Mouse (Mus musculus): Measurements from ENCODE around the gene Pon1. TPM values are rescaled to one million over a fixed set of nuclear protein-coding genes. Genes with fewer than 3 reads are reported as not detected.
"Not testable (repeated sequence)": the region's sequence is repeated elsewhere in the genome, so short reads cannot be mapped to it uniquely, and the experiment has no call there.

The Pon1 gene
- not detected in 2 replicates for total RNA-seq (2015; ENCODE audit: low replicate concordance)
- total RNA-seq (2017; ENCODE audit: low replicate concordance): 0.60 TPM in 1 of 2 replicates, not detected in the other

DNA sequence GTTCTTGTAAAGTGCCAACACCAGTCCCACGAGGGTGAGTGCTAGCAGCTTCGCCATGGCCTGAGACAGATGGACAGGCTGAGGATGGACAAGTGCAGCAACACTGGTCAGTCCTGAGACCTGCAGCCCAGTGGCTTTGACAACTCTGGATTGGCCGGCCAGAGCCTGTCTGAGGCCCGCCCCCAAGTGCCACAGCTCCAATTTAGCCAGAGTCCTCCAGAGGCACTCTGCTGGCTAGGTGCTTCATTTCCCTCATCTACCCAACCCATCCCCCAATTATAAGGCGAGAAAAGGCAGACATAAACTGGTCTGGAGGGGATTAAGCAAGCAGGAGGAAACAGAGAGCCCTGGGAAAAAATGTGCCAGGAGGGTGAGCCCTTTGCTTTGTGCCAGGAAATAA, at the start of gene Pon1:
Gene Pon1 (minus strand): TSS at position 254 of the 400 bp plus-strand sequence.
- 0 out of 2 replicates have a peak, but pooled peaks have one; percentile 18 for ATAC-seq (replicated peaks; ENCODE audit: low FRiP score, poor library complexity, severe bottlenecking)

- no peak for ATAC-seq (replicated peaks; ENCODE audit: low FRiP score, poor library complexity, severe bottlenecking)
Observed at GRCm38 (mm10) chr6:5238799-5239198, 45.1 kb upstream of the Pon1 start.

- no peak for ATAC-seq (replicated peaks; ENCODE audit: low FRiP score, poor library complexity, severe bottlenecking)
Observed at GRCm38 (mm10) chr6:5237510-5237909, 43.8 kb upstream of the Pon1 start.

DNA sequence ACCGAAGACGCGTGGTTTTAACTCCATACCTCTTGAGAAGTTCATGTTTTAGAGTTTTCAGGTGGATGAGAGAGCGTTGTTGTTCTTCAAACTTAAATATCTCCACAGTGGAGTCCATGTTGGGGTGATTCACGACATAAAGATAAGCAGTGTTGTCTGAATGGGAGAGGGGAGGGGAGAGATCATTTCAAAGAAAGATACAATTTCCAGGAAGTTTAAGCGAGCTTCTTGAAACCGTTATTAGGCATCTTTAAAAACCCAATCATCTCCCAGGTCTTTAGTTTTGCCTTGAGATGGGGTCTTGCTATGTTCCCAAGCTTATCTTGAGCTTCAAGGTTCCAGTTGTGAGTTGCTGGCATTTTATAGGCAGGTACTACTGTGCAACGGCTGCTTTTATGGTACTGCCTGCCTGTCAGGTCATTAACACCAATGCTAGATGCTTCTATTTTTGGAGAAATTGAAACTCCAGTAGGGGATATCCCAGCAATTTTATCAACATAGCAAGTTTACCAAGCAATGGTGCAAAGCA, 43.2 kb upstream of the Pon1 start:
- no peak for ATAC-seq (replicated peaks; ENCODE audit: low FRiP score, poor library complexity, severe bottlenecking)

DNA sequence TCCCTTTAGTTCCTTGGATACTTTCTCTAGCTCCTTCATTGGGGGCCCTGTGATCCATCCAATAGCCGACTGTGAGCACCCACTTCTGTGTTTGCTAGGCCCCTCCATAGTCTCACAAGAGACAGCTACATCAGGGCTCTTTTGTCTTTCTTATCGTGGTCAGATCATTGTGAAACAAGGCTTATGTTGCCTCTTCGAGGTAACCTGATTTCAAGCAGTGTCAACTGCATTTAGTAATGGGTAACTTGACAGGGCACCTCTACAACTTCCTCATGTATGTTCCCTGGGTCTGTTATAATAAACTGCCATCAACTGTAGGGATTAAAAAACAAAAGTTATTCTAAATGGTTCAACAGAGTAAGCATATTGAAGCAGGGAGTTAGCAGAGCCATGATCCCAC, 40.8 kb upstream of the Pon1 start:
- no peak for ATAC-seq (replicated peaks; ENCODE audit: low FRiP score, poor library complexity, severe bottlenecking)

- no peak for ATAC-seq (replicated peaks; ENCODE audit: low FRiP score, poor library complexity, severe bottlenecking)
Observed at GRCm38 (mm10) chr6:5233812-5234211, 40.1 kb upstream of the Pon1 start.

DNA sequence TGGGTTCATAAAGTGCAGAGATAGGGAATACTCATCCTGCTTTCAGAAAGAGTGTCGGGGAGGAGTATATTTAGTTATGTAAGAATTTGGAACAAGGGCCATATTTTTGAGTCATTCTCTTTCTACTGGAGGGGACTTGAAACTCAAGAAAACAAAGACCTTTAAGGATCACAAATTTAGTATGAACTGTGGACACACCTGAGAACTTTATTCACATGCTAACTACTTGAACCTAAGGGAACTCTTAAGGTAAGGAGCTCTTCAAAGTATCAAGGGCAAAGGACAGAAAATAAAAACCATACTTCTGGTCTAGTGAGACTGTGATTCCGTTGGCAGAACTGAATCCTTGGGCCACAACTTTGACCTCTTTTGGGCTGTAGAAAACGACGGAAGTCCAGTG, 38.3 kb upstream of the Pon1 start:
- ATAC-seq (replicated peaks; ENCODE audit: low FRiP score, poor library complexity, severe bottlenecking): no peak

- ATAC-seq (replicated peaks; ENCODE audit: low FRiP score, poor library complexity, severe bottlenecking): no peak
Observed at GRCm38 (mm10) chr6:5230261-5230660, 36.5 kb upstream of the Pon1 start.

- ATAC-seq (replicated peaks; ENCODE audit: low FRiP score, poor library complexity, severe bottlenecking): not testable (repeated sequence)
Observed at GRCm38 (mm10) chr6:5223551-5223950, 29.8 kb upstream of the Pon1 start.

DNA sequence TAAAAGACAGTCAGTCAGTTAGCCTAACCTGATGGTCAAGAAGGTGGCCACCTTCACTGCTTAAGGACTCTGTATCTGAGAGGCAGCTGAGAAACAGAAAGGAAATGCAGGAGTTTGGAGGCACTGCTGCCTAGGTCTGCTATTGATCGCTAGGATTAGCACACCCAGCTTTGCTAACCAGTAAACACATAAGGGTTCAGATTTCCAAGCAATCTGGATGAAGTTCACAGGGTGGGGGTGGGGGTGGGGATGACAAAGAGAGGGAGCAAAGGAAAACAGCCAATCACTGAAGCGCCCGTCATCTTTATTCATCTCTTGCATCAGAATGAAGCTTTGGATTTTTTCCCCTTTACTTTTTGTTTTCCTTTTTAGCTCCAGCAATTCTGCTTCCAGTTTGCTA, 28.3 kb upstream of the Pon1 start:
- ATAC-seq (replicated peaks; ENCODE audit: low FRiP score, poor library complexity, severe bottlenecking): no peak

DNA sequence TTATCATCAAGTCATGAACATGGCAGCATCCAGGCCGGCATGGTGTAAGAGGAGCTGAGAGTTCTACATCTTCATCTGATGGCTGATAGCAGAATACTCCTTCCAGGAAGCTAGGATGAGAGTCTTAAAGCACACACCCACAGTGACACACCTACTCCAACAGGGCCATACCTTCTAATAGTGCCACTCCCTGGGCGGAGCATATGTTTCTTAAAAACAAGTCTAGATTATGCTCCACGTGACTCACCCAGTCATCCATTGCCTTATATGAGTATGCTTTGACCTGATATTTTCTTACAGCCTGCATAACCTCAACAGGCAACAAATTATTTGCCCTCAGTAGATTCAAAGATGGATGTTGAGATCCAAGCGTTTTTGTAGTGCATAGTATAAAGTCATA, 24.4 kb upstream of the Pon1 start:
- no peak; the same call in 1 of the 2 replicates for ATAC-seq (replicated peaks; ENCODE audit: low FRiP score, poor library complexity, severe bottlenecking)

GRCm38 (mm10) chr6:5207817-5208216, 14.1 kb upstream of the Pon1 start:
- no peak for ATAC-seq (replicated peaks; ENCODE audit: low FRiP score, poor library complexity, severe bottlenecking)

GRCm38 (mm10) chr6:5199916-5200315, 6.2 kb upstream of the Pon1 start:
- no peak for ATAC-seq (replicated peaks; ENCODE audit: low FRiP score, poor library complexity, severe bottlenecking)

GRCm38 (mm10) chr6:5199376-5199905, 5.7 kb upstream of the Pon1 start:
- no peak for ATAC-seq (replicated peaks; ENCODE audit: low FRiP score, poor library complexity, severe bottlenecking)

DNA sequence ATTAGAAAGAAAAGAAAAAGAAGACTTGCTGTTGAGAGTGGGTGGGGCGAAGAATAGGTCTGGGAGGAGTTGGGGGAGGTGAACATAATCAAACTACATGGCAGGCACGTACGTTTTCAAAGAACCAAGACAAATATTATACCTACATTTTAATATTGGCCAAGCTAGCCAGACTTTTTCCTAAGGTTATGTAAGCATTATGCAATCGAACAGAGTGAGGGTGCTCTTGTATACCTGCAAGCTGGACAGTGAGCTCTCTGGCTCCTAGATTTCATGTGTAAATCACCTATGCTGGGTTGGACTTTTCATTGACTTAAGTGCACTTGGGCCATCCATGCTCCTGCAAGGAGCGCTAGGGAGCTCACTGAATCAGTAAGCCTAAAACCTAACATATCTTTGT, 4.8 kb upstream of the Pon1 start:
- no peak for ATAC-seq (replicated peaks; ENCODE audit: low FRiP score, poor library complexity, severe bottlenecking)

DNA sequence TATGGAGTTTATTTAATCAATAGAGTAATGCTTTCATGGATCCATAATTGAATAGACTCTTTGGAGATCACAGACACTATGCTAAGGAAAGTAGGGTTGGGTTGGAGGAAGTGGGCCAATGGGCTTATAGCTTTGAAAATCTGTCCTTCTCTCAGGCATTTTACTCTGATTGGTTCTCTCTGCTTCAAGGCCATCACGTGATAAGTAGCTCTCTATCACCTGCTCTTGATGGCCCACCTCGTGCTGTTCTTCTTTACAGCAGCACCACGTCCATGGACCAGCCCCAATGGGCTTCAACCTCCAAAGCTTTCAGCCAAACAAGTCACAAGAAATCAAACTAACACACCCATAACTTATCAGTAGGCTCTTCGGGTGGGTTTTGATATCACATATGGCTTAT, 3.0 kb downstream of the Pon1 start:
- ATAC-seq (replicated peaks; ENCODE audit: low FRiP score, poor library complexity, severe bottlenecking): no peak

DNA sequence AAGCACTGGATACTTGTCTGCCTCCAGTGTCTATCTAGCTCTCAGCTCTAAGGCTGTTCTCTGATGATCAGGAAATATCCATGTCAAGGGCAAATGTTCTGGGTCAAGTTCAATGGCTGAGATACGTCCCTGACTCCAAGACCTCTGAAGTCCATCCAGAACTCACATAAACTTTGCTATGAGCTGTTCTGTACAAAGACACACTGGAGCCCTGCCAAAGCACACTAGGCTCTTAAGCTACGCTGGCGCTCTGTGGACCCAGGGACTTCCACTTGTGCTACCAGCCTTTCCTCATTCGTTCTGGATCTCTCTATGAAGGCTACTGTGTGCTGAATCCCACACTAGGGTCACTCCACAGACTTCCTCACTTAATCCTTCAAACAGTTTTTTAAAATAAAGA, 4.2 kb downstream of the Pon1 start:
- no peak for ATAC-seq (replicated peaks; ENCODE audit: low FRiP score, poor library complexity, severe bottlenecking)

- ATAC-seq (replicated peaks; ENCODE audit: low FRiP score, poor library complexity, severe bottlenecking): no peak
Observed at GRCm38 (mm10) chr6:5188938-5189337, 4.8 kb downstream of the Pon1 start.

DNA sequence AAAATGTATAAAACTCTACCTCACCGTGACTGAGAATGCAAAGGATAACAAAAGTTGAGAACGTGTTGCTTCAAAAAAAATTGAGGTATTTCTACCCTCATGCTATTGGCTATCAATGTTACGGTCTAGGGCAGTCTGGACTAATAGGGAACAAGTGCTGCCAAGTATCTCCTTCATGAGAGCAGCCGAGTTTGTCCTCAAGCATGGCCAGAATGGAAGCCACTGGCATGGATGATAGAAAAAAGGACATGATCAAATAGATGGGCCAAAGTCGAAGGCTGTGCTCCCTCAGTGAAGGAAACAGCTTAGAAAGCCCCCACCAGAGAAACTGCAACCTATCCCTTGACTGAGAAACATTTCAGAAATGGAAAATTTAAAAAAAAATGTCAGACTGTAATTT, 5.7 kb downstream of the Pon1 start:
- no peak for ATAC-seq (replicated peaks; ENCODE audit: low FRiP score, poor library complexity, severe bottlenecking)

GRCm38 (mm10) chr6:5187586-5187985, 6.2 kb downstream of the Pon1 start:
- no peak for ATAC-seq (replicated peaks; ENCODE audit: low FRiP score, poor library complexity, severe bottlenecking)

GRCm38 (mm10) chr6:5186229-5186950, 7.4 kb downstream of the Pon1 start:
- ATAC-seq (replicated peaks; ENCODE audit: low FRiP score, poor library complexity, severe bottlenecking): peak; percentile 90

All from erythroblast, adult 5-6 weeks (primary cell).